Mouse (Mus musculus) testis, postnatal 14 days (tissue): ENCODE results near the gene Pakap.

Experiments used
- DNase-seq: peaks from one replicate; pipeline ENCODE4 v3.0.0; 2021; ENCODE audit warnings: low spot score

Gene Pakap

DNA sequence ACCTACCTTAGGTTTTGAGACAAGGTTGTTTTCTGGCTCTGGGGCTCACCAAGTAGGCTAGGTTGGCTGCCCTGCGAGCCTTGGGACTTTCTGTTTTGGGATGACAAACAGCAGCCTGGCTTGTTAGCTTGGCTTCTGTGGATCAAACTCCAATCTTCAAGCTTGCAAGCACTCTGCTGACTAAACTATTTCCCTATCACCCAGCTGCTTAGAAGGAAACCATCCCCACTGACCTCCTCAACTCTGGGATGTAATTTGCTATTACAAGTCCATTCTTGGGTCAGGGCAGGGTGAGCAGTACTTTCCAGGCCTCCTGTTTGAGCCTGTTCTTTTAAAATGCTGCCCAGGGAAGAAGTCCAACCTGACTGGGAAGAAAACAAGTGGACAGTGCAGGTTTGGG, 196.9 kb downstream of the Pakap start:
- DNase-seq = no peak

DNA sequence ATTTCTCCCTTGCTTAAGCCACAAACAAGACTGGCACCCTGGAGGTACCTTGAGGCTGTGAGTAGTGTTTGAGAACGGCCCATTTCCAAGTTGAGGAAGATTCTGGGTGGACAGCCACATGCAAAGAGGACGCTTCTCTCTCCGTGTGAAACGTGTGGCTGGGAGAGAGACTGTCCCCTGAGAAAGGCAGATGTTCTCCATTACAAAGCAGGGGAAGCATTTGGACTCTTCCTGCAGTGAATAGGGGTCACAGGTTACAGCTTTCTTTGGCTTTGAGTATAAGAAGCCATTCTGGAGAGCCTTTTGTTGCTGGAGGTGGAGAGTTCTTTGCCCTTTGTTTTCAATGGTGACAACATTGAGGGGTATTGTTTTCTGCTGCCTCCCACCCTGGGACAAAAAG, 197.8 kb downstream of the Pakap start:
- no peak for DNase-seq

DNA sequence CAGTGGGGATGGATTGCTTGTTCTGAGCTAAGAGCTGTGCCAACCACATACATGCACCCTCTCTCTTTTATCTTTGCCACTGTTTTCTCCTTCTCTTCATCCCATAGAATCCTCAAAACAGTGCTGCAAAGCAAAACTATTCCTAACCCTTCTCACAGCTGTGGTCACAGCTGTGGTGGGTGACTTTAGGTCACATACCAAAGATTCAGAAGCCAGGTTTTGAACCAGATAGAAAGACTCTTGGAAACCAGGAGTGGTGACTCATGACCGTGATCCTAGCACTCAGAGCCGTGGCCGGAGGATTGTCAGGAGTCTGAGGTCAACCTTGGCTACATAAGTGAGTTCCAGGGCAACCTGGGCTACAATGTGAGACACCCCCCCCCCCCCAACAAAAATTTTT, 201.0 kb downstream of the Pakap start:
- no peak for DNase-seq

DNA sequence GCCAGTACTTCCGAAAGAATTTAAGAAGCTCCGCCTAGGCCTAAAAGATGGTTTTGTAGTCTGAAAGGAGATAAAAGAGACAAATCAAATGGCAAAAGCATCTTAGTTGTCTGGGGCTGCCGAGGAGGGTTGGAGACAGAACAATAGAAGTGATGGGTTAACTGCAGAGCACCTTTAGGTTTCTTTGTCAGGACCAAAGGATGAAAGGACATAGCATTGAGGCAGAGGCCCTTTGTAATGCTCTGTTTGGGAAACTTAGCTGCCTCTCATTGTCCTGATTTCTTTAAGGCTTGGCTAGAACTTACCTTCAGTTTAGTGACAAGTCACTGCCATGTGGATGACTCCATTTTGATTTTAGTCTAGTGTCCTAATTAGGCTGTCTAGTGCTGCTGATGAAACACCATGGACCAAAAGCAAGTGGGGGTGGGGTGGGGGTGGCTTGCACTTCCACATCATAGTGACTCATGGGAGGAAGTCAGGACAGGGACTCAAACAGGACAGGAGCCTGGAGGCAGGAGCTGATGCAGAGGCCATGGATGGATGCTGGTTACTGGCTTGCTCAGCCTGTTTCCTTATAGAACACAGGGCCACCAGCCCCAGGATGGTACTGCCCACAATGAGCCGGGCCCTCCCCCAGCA, 202.3 kb downstream of the Pakap start:
- DNase-seq = no peak

DNA sequence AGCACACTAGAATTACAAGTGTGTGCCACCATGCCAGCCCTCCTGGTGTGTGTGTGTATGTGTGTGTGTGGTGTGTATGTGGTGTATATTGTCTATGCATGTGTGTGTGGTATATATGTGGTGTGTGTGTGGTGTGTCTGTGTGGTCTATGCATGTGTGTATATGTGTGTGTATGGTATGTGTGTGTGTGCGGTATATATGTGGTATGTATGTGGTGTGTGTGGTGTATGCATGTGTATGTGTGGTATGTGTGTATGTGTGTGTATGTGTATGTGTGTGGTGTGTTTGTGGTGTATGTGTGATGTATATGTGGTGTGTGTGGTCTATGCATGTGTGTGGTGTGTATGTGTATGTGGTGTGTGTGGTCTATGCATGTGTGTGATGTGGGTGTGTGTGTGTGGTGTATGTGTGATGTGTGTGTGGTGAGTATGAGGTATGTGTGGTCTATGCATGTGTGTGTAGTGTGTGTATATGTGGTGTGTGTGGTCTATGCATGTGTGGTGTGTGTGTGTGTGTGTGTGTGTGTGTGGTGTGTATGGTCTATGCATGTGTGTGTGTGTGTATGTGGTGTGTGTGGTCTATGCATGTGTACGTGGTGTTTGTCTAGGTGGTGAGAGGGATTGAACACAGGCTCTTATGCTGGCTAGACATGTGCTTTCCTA, 203.7 kb downstream of the Pakap start:
- DNase-seq = no peak

DNA sequence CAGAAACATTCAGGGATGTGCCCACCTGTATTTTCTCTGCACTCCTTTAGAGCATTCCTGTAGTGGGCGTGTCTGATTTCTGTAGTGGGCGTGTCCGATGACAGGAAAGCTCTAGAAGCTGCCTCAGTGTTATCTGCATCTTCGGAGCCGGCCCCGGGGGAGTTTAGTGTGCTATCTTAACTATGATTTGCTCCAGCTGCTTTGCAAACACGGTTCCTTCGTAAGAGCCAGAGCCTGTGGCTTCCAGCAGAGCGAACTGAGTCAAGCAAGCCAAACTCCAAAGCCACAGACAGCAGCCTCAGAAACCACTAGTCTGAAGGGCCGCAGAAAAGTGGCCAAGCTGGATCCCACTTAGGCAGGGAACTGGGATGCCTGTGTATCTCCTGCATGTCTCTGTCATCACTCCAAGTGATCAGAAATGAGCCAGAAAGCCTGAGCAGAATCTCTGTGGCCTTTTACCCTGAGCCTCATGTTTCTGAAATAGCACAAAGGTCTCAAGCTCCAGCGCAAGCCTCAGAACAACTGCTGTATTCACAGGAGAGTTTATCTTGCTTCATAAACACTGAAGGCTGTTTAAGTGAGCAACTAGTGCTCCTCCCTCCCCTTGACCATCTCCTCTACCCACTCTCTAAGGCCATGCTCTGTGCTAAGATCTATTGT, 205.0 kb downstream of the Pakap start:
- peak; percentile 46 for DNase-seq

DNA sequence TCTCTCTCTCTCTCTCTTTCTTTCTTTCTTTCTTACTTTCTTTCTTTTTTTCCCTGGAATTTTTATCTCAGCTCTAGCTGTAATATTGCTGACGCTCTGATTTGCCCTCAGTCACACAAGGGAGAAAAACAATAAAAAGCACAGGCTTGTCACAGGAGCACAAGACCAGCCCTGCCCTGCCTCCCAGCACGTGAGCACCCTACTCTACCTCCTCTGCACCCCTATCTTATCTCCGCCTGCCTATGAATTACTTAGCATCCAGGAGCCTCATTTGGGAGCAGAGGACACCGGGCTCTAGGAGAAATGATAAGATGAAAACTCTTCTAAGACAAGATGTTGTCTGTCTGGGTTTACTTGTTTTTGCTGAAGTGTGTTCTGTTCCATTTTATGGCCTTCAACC, 206.5 kb downstream of the Pakap start:
- peak; percentile 67 for DNase-seq

DNA sequence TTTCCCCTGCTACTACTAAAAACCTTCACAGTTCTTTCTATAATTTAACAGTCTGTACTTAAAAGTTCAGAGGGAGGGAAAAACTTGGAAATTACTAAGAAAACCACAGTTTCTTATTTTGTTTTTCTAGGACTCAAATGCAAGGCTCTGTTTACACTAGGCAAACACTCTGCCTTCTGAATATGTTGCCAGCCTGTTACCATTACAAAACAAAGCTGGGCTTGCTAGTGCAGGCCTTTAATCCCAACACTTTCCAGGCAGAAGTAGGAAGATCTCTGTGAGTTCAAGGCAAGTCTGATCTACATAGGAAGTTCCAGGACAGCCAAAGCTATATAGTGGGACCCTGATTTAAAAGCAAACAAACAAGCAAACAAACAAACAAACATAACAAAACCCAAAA, 207.6 kb downstream of the Pakap start:
- no peak for DNase-seq

DNA sequence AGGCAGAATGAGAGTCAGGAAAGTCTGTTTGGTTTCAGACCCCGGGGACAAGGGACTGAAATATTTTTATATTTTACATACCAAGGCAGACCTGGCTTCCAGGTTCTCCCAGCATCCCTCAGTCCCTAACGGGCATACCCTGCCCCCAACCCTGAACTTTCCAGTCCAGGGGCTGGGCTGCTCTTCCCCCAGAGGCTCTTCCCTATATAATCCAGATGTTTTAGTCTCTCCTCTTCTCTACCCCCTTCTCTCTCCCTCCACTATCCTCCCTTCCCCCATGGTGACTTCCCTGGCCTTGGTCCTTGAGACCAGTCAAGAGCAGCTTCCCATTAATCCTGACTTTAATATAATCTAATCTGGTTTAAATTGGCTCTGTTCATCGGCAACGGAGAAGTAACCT, 212.4 kb downstream of the Pakap start:
- no peak for DNase-seq

DNA sequence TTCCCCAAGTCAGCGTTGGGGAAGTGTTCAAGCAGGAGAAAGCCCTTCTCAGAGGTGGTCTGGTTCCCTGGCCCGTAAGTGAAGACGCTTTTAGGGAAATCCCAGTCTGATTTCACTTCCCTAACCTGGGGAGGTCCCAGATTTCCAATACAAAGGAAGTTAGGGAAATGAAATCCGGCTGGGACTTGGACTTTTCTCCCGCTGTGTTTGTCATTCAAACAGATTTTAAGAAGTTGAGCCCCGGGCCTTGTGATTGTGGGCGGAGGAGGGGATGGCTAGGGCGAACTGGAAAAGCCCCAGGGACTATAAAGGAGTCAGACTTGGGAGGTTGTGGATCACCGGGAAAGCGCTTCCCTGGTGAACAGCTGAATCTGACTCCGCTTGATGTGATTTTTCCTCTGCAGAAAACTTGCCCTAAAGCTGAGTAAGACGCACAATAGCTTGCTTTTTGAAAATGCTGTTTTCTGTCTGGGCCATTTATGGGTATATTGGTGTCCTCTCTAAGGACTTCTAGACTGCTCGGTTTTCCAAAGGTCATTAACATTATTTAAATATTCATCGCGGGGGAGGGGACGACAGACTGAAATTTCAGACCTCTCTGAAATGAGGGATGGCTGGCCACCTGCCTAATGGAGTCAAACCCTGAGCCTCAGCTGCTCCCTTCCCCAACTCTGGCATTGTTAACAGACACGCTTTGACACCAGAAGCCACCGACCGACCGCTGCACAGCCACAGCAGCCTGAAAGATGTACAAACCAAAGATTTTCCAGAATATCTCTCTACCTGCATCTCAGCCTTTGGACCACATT, 213.1 kb downstream of the Pakap start:
- no peak for DNase-seq

DNA sequence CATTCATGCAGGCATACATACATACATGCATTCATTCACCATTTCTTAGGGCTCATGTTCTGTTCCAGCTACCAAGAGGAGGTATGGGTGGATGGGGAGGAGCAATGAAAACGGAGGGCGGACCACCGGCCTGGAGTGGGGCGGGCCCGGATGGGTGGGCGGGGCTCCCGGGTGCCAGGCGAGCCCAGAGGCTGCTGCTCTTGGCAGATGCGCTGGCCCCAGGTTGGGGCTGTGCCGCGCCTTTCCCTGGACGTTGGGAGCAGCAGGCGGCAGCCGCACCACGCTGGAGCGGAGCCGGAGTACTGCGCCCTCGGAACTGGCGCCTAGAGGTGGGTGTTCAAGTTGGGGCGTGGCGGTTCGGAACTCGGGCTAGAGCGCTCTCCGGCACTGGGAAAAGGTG, 214.0 kb downstream of the Pakap start:
- DNase-seq = peak; percentile 57

DNA sequence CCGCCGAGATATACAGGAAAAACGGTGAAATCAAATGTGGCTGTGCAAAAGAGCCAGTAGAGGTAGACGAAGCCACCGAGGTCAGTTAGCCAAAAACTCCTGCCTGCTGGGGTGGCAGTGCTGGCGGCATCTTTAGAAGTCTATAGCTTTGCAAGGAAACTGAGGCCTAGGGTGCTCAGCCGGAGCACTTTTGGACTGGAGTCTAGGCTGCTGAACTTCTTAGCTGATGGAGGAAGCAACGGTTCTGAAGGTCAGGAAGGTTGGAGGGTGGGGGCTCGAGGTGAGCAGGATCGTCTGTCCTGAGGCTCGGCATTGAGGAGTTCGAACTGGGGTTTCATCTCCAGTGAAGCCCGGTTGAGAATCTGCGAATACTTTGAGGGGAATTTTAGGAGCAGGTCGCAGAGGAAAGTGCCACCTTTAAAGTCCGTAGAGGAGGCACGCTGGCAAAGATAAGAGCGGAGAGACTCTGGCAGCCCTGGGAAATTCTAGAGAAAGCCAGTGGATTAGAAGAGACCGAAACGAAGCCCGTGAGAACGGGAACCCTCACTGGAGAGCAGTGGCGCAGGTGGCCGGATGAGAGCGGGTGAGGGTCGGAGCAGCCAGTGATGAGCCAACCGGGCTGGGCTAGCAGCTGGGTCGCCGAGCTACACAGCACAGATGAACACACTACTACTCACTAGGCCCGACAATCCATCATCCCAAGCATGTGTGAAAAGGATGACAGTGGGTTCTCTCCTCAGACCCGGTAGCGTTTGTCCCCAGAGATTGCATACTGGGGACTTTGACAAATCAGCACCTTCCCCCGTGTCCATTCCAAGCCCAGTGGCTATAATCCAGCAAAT, 214.8 kb downstream of the Pakap start:
- DNase-seq = no peak

DNA sequence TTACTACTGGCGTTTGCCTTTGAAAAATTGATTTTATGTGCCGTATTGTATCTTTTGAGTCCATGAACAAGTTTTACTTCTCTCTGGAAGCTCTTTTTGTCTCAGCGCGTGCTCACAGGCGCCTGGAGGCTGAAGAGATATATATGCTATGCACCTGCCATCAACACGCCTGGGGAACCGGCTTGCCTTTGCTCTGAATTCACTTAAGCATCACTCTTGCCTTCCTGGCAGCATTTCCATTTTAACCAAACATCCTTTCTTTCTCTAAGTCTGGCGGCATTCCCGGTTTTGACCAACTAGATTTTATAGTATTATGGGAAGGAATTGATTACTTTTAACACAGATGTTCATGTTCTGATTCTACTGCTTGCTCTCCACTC, 215.4 kb downstream of the Pakap start:
- DNase-seq = no peak

DNA sequence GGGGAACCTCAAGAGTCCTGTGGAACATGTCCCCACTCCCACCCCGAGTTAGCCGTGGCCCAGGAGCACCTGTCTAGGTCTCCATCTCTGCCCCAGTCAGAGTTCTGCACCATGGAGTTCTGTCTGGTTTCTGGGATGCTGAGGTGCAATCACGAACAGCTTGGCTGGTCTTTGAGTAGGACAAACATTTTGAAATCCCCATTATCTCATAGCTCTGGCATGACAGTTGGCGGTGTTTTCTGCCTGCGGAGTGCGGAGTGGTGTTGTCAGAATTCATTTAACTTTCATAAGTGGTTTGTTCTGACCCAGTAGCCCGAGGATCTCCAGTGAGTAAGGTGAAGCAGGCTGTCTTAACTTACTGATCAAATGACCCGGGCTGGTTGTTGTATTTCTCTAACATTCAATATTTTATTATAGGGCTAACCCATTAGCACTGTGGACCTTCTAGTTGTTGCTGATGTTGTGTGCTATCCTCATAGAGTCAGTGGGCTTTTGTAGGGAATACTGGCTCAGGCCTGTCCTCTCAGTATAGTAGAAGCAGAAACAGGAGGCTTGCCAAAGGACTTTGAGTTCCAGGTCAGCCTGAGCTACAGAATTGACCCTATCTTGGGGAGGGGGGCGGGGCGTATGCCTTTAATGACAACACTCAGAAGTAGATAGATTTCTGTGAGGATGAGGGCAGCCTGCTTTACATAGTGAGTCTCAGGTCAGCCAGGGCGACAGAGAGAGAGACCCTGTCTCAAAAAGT, 216.0 kb downstream of the Pakap start:
- no peak for DNase-seq

DNA sequence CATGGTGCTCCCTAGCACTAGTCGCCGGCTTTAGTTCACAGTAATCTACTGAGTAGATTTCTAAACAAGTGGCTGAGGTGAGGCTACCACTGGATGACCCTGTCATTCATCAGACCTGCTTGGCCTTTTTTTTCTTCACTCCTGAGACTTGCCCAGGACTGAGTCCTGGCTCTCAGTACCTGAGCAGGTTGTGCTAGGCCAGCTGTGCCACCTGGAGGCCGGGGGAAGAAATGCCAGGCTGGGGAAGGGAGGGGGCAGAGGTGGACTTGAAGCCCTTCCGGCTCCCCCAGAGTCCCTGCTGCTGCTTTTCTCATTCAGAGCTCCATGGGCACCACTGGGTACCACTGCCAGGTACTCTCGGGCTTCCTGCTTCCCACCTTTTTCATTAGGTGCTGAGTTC, 220.7 kb downstream of the Pakap start:
- DNase-seq = no peak

DNA sequence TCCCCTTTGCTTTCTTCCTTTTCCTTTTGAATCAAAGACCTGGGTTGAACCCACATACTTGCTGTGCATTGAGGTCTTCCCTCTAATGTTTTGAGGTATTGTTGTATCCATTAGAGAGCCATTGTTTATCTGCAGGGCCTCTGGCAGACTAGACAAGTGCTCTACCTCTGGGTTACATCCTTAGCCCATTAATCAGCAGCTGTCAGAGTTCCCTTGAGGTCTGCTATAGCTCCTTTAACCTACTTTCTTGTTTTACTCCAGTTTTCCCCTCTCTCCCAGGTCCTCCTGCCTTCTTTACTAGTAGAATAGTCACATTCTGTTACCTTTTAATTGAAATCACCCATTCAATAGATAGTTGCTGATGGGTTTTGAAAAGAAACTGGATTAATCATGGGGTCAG, 221.1 kb downstream of the Pakap start:
- DNase-seq = no peak

DNA sequence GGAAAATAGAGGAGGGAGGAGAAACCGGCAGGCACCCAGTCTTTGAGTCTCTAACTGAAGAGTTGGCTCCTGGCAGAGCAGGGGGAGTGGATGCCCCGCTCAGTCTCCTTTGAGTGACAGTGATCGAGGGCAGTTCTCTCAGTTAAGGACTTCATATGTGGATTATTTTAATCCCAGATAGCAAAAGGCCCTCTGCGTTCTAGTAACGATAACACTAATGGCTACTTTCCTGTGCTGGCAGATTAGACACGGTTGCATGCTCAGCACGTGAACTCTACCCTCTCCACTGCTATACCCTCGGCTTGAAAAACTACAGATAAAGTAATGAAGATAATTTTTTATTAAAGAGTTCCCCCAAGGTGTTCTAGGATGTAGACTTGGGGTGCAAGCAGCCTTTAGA, 226.0 kb downstream of the Pakap start:
- DNase-seq = no peak

DNA sequence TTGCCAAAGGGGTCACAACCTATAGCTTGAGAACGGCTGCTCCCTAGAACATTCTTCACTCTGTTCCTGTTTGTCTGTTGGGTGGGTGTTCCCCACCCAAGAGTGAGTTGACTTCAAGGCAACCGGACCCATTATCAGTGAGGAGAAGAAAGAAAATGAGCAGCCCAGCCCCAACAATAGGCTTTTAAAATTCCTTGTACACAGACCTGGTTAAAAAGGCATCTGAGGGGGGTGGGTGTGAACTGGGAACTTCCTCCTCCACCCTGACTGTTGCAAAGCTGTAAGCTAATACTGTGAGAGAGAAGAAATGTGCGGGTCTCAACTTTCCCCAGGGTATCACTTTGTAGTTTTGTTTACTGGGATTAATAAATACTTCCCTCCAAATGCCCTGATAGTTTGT, 226.6 kb downstream of the Pakap start:
- DNase-seq = no peak

DNA sequence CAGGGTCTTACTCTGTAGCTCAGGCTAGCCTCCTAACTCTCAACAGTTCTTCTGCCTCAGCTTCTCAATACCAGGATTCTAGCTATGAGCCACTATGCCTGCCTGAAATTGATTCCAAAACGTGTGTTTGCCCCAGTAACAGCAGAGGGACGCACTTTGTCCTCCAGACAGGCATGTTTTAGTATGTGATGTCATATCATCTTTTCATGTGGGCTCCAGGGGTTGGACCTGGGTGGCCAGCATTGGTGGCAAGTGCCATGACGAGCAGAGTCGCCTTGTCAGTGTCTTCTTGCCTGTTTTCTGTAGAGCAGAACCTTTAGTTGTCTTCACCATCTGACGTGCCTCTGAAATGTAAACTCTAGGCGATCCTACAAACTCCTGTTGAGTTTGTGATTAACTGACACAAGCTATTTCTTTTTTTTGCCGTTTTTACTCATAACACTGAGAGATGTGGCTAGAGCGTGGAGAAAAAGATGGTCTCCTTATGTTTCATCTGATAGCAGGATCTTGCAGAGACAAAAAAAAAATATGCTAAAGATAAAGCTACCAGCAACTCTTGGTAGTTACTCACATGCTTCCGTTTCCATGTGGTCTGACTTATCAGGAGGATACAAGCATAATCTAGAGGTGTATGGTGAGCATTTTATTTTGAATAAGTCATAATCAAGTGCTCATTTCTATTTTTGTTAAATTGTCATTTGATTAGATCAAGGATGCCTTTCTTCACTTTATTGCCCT, 229.7 kb downstream of the Pakap start:
- no peak for DNase-seq

DNA sequence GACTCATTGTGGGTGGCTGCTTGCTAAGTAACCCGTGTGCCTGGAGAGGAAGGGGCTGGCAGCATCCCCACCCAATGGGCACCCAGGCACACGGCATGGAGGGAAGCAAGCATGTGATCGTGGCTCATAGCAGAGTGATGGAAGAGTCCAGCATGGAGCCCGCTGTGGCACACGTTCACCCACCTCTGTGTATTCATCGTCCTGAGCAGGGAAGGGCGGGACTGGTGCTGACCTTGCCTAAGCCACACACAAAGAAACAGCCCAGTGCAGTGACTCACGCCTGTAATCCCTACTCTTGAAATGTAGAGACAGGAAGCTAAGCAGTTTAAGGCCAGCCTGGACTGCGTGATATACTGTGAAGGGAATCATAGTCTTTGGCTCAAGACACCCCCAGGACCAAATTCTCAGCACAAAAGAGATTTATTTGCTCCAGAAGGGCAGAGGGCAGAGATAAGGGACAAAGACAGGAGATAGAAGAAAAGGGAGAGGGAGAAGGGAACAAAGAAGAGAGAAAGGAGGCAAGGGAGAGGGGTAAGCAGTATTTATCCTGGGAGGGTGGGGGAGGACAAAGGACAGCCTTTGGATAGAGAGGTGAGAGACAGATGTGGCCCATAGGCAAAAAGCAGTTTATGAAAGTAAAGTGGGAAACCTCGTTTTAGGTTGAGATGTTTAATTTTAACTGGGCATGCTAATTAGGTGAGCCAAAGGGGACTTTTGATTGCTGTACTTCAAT, 230.5 kb downstream of the Pakap start:
- DNase-seq = no peak
